Mouse (Mus musculus): Measurements from ENCODE around the gene Speer4f2. TPM values are rescaled to one million over a fixed set of nuclear protein-coding genes. Genes with fewer than 3 reads are reported as not detected.
"Not testable (repeated sequence)": the region's sequence is repeated elsewhere in the genome, so short reads cannot be mapped to it uniquely, and the experiment has no call there.

Gene Speer4f2
- not detected in 2 replicates for polyA plus RNA-seq (2015; fragmentation: Nextera tagmentation; extraction: Ambion mirVana)

- H3K4me3 ChIP-seq (ENCODE audit: low read length); H3K4me2 ChIP-seq (ENCODE audit: low read depth, low read length); ATAC-seq; H3K9ac ChIP-seq (ENCODE audit: low read depth, low read length); H3K36me3 ChIP-seq (ENCODE audit: control insufficient read depth, insufficient read depth, low read length); H3K9me3 ChIP-seq (ENCODE audit: control insufficient read depth, low read length); H3K27ac ChIP-seq (ENCODE audit: low read length); H3K4me1 ChIP-seq (ENCODE audit: control insufficient read depth, insufficient read depth, low read length); H3K27me3 ChIP-seq (replicated peaks; ENCODE audit: control insufficient read depth, insufficient read depth, low read length): not testable (repeated sequence)
- WGBS, result 90% methylated on average over 1 of the region's 1 CpGs
These were observed at the start of gene Speer4f2 for GRCm38 (mm10) chr5:17372880-17373279. Gene Speer4f2, plus strand, starts transcription at chr5:17373180.

GRCm38 (mm10) chr5:17328946-17329566 lies 43.9 kb upstream of the Speer4f2 start:
- Histone ChIP-seq H3K9ac (ENCODE audit: low read depth, low read length) (no peak overlapping the region), H3K4me1 (ENCODE audit: control insufficient read depth, insufficient read depth, low read length) (no peaks in the 10 kb centered on the region), H3K9me3 (ENCODE audit: control insufficient read depth, low read length) (no peaks in the 10 kb centered on the region), H3K4me3 (ENCODE audit: low read length) (no peak overlapping the region), H3K27ac (ENCODE audit: low read length) (no peak overlapping the region), H3K27me3 (replicated peaks; ENCODE audit: control insufficient read depth, insufficient read depth, low read length) (no peaks in the 10 kb centered on the region), H3K4me2 (ENCODE audit: low read depth, low read length) (no peak overlapping the region), H3K36me3 (ENCODE audit: control insufficient read depth, insufficient read depth, low read length) (no peaks in the 10 kb centered on the region)
- no peak for ATAC-seq
- WGBS, result 51% methylated on average over 2 of the region's 2 CpGs

GRCm38 (mm10) chr5:17334836-17335235 lies 38.1 kb upstream of the Speer4f2 start:
- Histone ChIP-seq H3K9ac (ENCODE audit: low read depth, low read length) (no peak overlapping the region), H3K27ac (ENCODE audit: low read length) (no peak overlapping the region), H3K27me3 (replicated peaks; ENCODE audit: control insufficient read depth, insufficient read depth, low read length) (no peaks in the 10 kb centered on the region), H3K4me3 (ENCODE audit: low read length) (no peak overlapping the region), H3K4me2 (ENCODE audit: low read depth, low read length) (no peak overlapping the region), H3K36me3 (ENCODE audit: control insufficient read depth, insufficient read depth, low read length) (no peaks in the 10 kb centered on the region), H3K4me1 (ENCODE audit: control insufficient read depth, insufficient read depth, low read length) (no peaks in the 10 kb centered on the region), H3K9me3 (ENCODE audit: control insufficient read depth, low read length) (no peaks in the 10 kb centered on the region)
- no peak for ATAC-seq
- 60% methylated on average over 1 of the region's 1 CpGs for WGBS

- not testable (repeated sequence) for H3K4me1 ChIP-seq (ENCODE audit: control insufficient read depth, insufficient read depth, low read length); H3K9ac ChIP-seq (ENCODE audit: low read depth, low read length); ATAC-seq; H3K4me2 ChIP-seq (ENCODE audit: low read depth, low read length); H3K27ac ChIP-seq (ENCODE audit: low read length); H3K9me3 ChIP-seq (ENCODE audit: control insufficient read depth, low read length); H3K27me3 ChIP-seq (replicated peaks; ENCODE audit: control insufficient read depth, insufficient read depth, low read length); H3K36me3 ChIP-seq (ENCODE audit: control insufficient read depth, insufficient read depth, low read length); H3K4me3 ChIP-seq (ENCODE audit: low read length)
- WGBS, result 69% methylated on average over 2 of the region's 2 CpGs
These were observed 27.2 kb upstream of the Speer4f2 start for GRCm38 (mm10) chr5:17345741-17346140.

- no peaks in the 10 kb centered on the region for H3K27me3 ChIP-seq (replicated peaks; ENCODE audit: control insufficient read depth, insufficient read depth, low read length)
- ATAC-seq, result peak; percentile 86
- peak overlapping the region; percentile 41; the same call in 1 of the 2 replicates for H3K27ac ChIP-seq (ENCODE audit: low read length)
These were observed 13.5 kb upstream of the Speer4f2 start for GRCm38 (mm10) chr5:17359394-17359999.

GRCm38 (mm10) chr5:17389926-17390325 lies 16.9 kb downstream of the Speer4f2 start:
- H3K27ac ChIP-seq (ENCODE audit: low read length), result no peak overlapping the region

More at GRCm38 (mm10) chr5:17359394-17359999, 13.5 kb upstream of the Speer4f2 start:
- Histone ChIP-seq H3K4me2 (ENCODE audit: low read depth, low read length) (no peak overlapping the region), H3K4me3 (ENCODE audit: low read length) (no peak overlapping the region), H3K9ac (ENCODE audit: low read depth, low read length) (no peak overlapping the region), H3K4me1 (ENCODE audit: control insufficient read depth, insufficient read depth, low read length) (no peaks in the 10 kb centered on the region), H3K9me3 (ENCODE audit: control insufficient read depth, low read length) (no peaks in the 10 kb centered on the region), H3K36me3 (ENCODE audit: control insufficient read depth, insufficient read depth, low read length) (no peaks in the 10 kb centered on the region)

GRCm38 (mm10) chr5:17391207-17391606 lies 18.2 kb downstream of the Speer4f2 start:
- Histone ChIP-seq H3K4me3 (ENCODE audit: low read length) (no peak overlapping the region), H3K9me3 (ENCODE audit: control insufficient read depth, low read length) (no peaks in the 10 kb centered on the region), H3K36me3 (ENCODE audit: control insufficient read depth, insufficient read depth, low read length) (no peaks in the 10 kb centered on the region), H3K27me3 (replicated peaks; ENCODE audit: control insufficient read depth, insufficient read depth, low read length) (no peaks in the 10 kb centered on the region), H3K4me2 (ENCODE audit: low read depth, low read length) (no peak overlapping the region), H3K27ac (ENCODE audit: low read length) (no peak overlapping the region), H3K4me1 (ENCODE audit: control insufficient read depth, insufficient read depth, low read length) (no peaks in the 10 kb centered on the region), H3K9ac (ENCODE audit: low read depth, low read length) (no peak overlapping the region)
- WGBS, result 68% methylated on average over 1 of the region's 1 CpGs
- ATAC-seq, result no peak

More at GRCm38 (mm10) chr5:17389926-17390325, 16.9 kb downstream of the Speer4f2 start:
- H3K9ac ChIP-seq (ENCODE audit: low read depth, low read length), result no peak overlapping the region
- H3K4me2 ChIP-seq (ENCODE audit: low read depth, low read length), result no peak overlapping the region
- no peaks in the 10 kb centered on the region for H3K27me3 ChIP-seq (replicated peaks; ENCODE audit: control insufficient read depth, insufficient read depth, low read length)
- no peaks in the 10 kb centered on the region for H3K36me3 ChIP-seq (ENCODE audit: control insufficient read depth, insufficient read depth, low read length)
- no peaks in the 10 kb centered on the region for H3K9me3 ChIP-seq (ENCODE audit: control insufficient read depth, low read length)
- ATAC-seq, result no peak
- H3K4me3 ChIP-seq (ENCODE audit: low read length), result no peak overlapping the region
- 61% methylated on average over 7 of the region's 7 CpGs for WGBS
- H3K4me1 ChIP-seq (ENCODE audit: control insufficient read depth, insufficient read depth, low read length), result no peaks in the 10 kb centered on the region

- Histone ChIP-seq H3K9ac (ENCODE audit: low read depth, low read length) (no peak overlapping the region), H3K4me2 (ENCODE audit: low read depth, low read length) (no peak overlapping the region), H3K4me1 (ENCODE audit: control insufficient read depth, insufficient read depth, low read length) (no peaks in the 10 kb centered on the region), H3K27ac (ENCODE audit: low read length) (no peak overlapping the region), H3K9me3 (ENCODE audit: control insufficient read depth, low read length) (no peaks in the 10 kb centered on the region), H3K36me3 (ENCODE audit: control insufficient read depth, insufficient read depth, low read length) (no peaks in the 10 kb centered on the region), H3K27me3 (replicated peaks; ENCODE audit: control insufficient read depth, insufficient read depth, low read length) (no peaks in the 10 kb centered on the region), H3K4me3 (ENCODE audit: low read length) (no peak overlapping the region)
- ATAC-seq, result no peak
- 82% methylated on average over 1 of the region's 1 CpGs for WGBS
These were observed 27.6 kb downstream of the Speer4f2 start for GRCm38 (mm10) chr5:17400571-17400970.

GRCm38 (mm10) chr5:17401206-17402077 lies 28.5 kb downstream of the Speer4f2 start:
- Histone ChIP-seq H3K27me3 (replicated peaks; ENCODE audit: control insufficient read depth, insufficient read depth, low read length) (no peaks in the 10 kb centered on the region), H3K9me3 (ENCODE audit: control insufficient read depth, low read length) (no peaks in the 10 kb centered on the region), H3K4me1 (ENCODE audit: control insufficient read depth, insufficient read depth, low read length) (no peaks in the 10 kb centered on the region), H3K9ac (ENCODE audit: low read depth, low read length) (no peak overlapping the region), H3K36me3 (ENCODE audit: control insufficient read depth, insufficient read depth, low read length) (no peaks in the 10 kb centered on the region), H3K4me3 (ENCODE audit: low read length) (no peak overlapping the region), H3K4me2 (ENCODE audit: low read depth, low read length) (no peak overlapping the region), H3K27ac (ENCODE audit: low read length) (no peak overlapping the region)
- ATAC-seq, result peak; percentile 25; the same call in 1 of the 2 replicates
- 87% methylated on average over 14 of the region's 14 CpGs for WGBS

All from intestine, embryonic 16.5 days (tissue).